Mouse (Mus musculus): Measurements from ENCODE around the gene 2310022A10Rik. TPM values are rescaled to one million over a fixed set of nuclear protein-coding genes. Genes with fewer than 3 reads are reported as not detected.
"Not testable (repeated sequence)": the region's sequence is repeated elsewhere in the genome, so short reads cannot be mapped to it uniquely, and the experiment has no call there.

The 2310022A10Rik gene
- polyA plus RNA-seq, 1 experiment from 2014 or later, result 24.1 TPM

DNA sequence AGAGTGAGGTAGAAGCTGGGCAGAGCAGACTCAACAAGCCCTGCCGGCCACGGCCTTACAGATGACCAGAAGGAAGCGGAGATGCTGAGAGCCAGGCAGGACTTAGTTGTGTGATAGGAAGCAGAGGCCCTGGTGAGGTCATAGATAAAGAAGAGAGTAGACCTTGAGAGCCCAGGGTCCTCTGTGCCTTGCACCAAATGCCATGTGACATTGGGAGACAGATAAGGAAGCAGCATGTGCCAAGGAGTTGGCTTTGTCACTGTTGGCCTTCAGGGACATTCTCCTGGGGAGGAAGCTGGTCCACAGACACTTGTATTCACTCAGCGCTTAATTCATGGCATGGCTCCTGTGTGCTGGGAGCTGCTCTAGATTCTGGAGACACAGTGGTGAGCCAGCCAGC, 56.3 kb downstream of the 2310022A10Rik start:
- ATAC-seq, result no peak
- H3K36me3 ChIP-seq, result peaks cover 10% of the 10 kb centered on the region; the same call in 1 of the 2 replicates
- no peak overlapping the region for H3K9ac ChIP-seq
- no peaks in the 10 kb centered on the region for H3K9me3 ChIP-seq
- no peak overlapping the region for H3K27ac ChIP-seq
- H3K4me1 ChIP-seq (replicated peaks), result peaks cover 20% of the 10 kb centered on the region; the same call in 1 of the 2 replicates
- no peak overlapping the region for H3K4me3 ChIP-seq (replicated peaks)
- WGBS, result 94% methylated on average over 4 of the region's 4 CpGs
- H3K4me2 ChIP-seq (replicated peaks), result no peak overlapping the region
- H3K27me3 ChIP-seq (replicated peaks), result no peaks in the 10 kb centered on the region

DNA sequence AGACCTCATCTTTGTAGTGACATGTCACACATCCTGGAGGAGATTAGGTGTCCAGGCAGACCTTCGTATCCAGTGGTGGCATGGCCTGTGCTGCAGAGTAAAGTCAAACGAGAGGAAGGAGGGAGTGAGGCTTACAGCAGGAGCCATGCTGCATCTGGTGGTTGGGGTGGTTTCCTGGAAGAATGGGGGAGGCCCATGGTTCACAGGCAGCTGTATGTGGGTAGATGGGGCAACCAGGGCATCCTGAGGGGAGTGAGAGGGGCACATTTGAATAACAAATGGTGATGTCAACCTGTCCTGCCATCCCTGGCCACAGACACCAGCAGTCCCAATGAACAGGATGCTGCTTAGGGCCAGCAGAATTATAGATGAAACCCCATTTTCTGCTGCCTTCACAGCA, 56.7 kb downstream of the 2310022A10Rik start:
- H3K27ac ChIP-seq, result no peak overlapping the region
- no peak for ATAC-seq
- H3K9me3 ChIP-seq, result no peaks in the 10 kb centered on the region
- H3K4me1 ChIP-seq (replicated peaks), result peaks cover 18% of the 10 kb centered on the region; the same call in 1 of the 2 replicates
- no peak overlapping the region for H3K9ac ChIP-seq
- WGBS, result 85% methylated on average over 2 of the region's 2 CpGs
- no peaks in the 10 kb centered on the region for H3K27me3 ChIP-seq (replicated peaks)
- no peak overlapping the region for H3K4me2 ChIP-seq (replicated peaks)
- peaks cover 10% of the 10 kb centered on the region; the same call in 1 of the 2 replicates for H3K36me3 ChIP-seq
- H3K4me3 ChIP-seq (replicated peaks), result no peak overlapping the region

DNA sequence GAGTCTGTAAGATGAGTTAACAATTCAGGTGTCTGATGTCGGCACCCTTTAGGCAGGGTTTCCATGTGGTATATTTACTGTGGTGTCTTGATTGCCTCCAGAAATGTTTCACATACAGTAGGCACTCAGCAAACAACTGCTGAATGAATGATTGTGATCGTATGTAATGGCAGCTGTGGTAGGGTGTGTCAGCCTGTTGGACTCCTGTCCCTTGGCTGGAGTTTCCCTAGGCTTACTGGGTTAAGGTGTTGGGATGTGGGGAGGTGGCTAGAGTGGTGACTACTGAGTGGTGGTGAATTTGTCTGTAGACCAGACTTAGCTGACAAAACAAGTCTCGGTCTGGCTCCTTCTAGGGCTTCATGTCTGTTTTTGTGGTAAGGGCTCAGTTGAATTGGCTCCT, 57.3 kb downstream of the 2310022A10Rik start:
- Histone ChIP-seq H3K27me3 (replicated peaks) (no peaks in the 10 kb centered on the region), H3K36me3 (peaks cover 10% of the 10 kb centered on the region; the same call in 1 of the 2 replicates), H3K27ac (no peak overlapping the region), H3K4me2 (replicated peaks) (no peak overlapping the region), H3K9me3 (no peaks in the 10 kb centered on the region), H3K9ac (no peak overlapping the region), H3K4me3 (replicated peaks) (no peak overlapping the region), H3K4me1 (replicated peaks) (peaks cover 13% of the 10 kb centered on the region; the same call in 1 of the 2 replicates)
- WGBS, result 90% methylated on average over 3 of the region's 3 CpGs
- ATAC-seq, result no peak

DNA sequence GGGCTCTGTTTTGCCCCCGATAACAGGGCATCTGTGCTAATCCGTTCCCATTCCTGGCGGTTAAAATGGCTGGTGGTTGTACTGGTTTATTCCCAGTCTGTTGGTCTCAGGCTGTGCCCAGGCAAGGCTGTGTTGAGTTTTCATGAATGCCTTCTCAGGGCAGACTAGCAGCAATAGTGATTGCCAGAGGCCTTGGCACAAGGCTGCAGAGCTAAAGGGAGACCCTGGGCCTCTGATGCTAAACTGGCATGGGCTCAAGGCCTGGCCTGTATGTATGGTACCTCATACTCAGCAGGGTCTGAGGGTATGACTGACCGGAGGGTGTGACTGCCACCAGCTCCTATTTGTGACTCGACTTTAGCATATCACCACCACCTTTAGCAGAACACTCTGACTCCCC, 57.8 kb downstream of the 2310022A10Rik start:
- 93% methylated on average over 5 of the region's 5 CpGs for WGBS
- Histone ChIP-seq H3K27ac (no peak overlapping the region), H3K4me1 (replicated peaks) (peaks cover 8% of the 10 kb centered on the region; the same call in 1 of the 2 replicates), H3K4me2 (replicated peaks) (no peak overlapping the region), H3K9ac (no peak overlapping the region), H3K36me3 (peaks cover 10% of the 10 kb centered on the region; the same call in 1 of the 2 replicates), H3K9me3 (no peaks in the 10 kb centered on the region), H3K4me3 (replicated peaks) (no peak overlapping the region), H3K27me3 (replicated peaks) (no peaks in the 10 kb centered on the region)
- no peak for ATAC-seq

DNA sequence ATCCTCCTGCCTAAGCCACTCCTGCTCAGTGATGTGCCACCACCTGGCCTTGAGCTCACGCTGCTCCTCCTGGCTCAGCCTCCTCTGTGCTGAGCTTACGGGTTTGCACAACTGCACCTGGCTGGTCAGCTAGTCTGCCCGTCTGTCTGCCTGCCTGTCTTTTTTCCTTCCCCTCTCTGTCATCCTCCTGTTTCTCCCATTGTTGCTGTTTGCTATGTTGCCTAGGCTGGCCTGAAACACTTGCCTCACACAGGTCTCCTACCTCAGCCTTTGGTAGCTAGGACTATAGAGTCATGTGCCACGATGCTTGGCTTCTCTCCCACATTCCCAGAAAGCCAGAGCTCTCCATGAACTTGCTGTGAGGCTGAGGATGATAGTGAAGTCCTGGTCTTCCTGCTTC, 59.9 kb downstream of the 2310022A10Rik start:
- Histone ChIP-seq H3K4me2 (replicated peaks) (no peak overlapping the region), H3K27ac (no peak overlapping the region), H3K27me3 (replicated peaks) (no peaks in the 10 kb centered on the region), H3K9ac (no peak overlapping the region), H3K36me3 (peaks cover 31% of the 10 kb centered on the region), H3K9me3 (no peaks in the 10 kb centered on the region), H3K4me1 (replicated peaks) (no peaks in the 10 kb centered on the region), H3K4me3 (replicated peaks) (no peak overlapping the region)
- no peak for ATAC-seq
- WGBS, result 80% methylated on average over 4 of the region's 4 CpGs

DNA sequence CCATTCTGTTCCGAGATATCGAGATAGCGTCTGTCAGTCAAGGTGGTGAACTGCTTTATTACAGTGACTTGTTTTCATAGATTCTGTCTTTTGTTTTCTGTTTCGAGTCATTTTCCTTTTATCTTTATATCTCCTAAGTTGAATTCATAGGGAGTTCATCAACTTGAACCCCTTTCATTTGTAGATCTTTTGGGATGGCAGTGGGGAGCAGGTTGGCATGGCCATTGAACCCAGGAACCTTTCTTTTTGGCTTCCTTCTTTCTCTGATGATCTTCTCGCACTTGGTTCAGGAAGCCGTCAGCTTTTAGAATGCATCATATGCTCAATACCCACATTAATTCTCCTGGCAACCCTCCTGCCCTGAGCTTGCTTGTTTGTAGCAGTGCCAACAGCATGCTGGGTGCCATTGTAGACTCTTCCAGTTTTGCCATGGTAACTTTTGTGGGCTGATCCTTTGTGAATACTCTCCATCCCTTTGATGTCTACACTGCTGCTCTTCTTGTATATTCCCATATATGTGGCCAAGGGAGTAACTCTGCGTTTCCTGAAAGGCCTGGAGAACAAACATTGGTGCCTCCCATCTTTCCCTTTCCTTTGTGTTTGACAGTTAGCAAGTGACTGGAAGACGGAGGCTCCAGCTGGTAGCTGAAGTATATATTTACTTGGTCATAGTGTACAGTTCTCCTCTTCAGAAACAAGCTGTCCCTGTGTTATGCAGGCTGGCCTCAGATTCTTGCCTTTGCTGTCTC, 60.9 kb downstream of the 2310022A10Rik start:
- ATAC-seq, result no peak
- H3K36me3 ChIP-seq, result peaks cover 31% of the 10 kb centered on the region
- H3K4me1 ChIP-seq (replicated peaks), result no peaks in the 10 kb centered on the region
- no peak overlapping the region for H3K27ac ChIP-seq
- H3K9ac ChIP-seq, result no peak overlapping the region
- H3K4me2 ChIP-seq (replicated peaks), result no peak overlapping the region
- no peak overlapping the region for H3K4me3 ChIP-seq (replicated peaks)
- H3K9me3 ChIP-seq, result no peaks in the 10 kb centered on the region
- WGBS, result 83% methylated on average over 8 of the region's 8 CpGs
- no peaks in the 10 kb centered on the region for H3K27me3 ChIP-seq (replicated peaks)

DNA sequence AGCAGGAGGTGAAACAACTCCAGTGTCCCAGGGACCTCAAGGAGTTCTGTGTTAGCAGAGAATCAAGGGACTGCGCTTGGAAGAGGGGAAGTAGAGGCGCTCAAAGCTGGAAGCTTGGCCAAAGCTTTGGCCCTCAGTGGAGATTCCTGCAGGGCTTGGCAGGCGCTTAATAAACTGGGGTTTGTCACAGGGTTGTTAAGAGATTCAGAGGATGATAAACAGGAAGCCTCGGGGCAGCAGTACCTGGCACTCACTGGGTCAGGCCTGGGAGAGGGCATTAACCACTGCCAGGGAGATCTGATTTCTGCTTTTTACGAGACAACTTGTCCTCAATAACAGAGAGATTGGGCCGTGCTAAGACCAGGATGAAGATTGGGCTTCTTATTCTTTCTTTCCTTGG, 68.0 kb downstream of the 2310022A10Rik start:
- WGBS, result 73% methylated on average over 6 of the region's 6 CpGs
- Histone ChIP-seq H3K4me2 (replicated peaks) (no peak overlapping the region), H3K27me3 (replicated peaks) (no peaks in the 10 kb centered on the region), H3K4me3 (replicated peaks) (no peak overlapping the region), H3K9ac (no peak overlapping the region), H3K27ac (no peak overlapping the region), H3K4me1 (replicated peaks) (no peaks in the 10 kb centered on the region), H3K36me3 (peaks cover 35% of the 10 kb centered on the region), H3K9me3 (no peaks in the 10 kb centered on the region)
- ATAC-seq, result no peak

DNA sequence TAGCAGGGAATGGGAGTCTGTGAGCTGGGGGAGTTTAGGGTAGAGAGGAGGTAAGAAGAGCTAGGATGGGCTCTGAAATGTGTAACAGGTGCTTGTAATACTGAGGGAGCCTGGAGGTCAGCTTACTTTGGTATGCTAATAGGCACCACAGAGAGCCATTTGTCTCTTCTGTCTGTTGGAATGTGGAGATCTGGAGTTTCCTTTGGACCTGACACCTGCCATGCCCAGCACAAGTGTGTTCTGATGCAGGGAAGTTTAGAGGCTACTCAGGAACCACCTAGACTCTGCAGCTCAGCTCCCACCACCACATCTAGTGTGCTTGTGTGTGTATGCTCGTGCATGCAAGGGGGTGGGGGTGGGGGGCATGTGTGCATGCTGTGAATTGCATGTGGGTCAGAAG, 69.2 kb downstream of the 2310022A10Rik start:
- Histone ChIP-seq H3K4me1 (replicated peaks) (no peaks in the 10 kb centered on the region), H3K27me3 (replicated peaks) (no peaks in the 10 kb centered on the region), H3K4me3 (replicated peaks) (no peak overlapping the region), H3K9me3 (no peaks in the 10 kb centered on the region), H3K9ac (no peak overlapping the region), H3K36me3 (peaks cover 29% of the 10 kb centered on the region), H3K4me2 (replicated peaks) (no peak overlapping the region), H3K27ac (no peak overlapping the region)
- no peak for ATAC-seq
- 71% methylated on average over 1 of the region's 1 CpGs for WGBS

DNA sequence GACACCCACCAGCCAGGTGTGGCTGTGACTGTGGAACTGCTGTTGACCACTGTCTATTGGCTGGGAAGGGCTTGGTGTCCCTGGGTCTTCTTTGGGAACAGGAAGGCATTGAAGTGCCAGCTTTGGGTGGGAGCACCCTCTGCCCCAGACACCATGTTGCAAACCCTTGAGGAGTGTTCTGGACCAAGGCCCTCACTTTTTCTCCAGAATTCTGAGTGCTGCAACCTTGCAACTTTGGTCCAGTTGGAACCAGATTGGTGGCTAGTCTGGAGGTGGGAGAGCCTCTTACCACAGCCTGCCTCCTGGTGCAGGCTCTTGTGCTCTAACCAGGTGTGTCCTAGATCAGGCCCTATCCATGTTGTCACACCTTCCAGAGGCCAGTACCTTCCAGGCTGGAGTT, 71.9 kb downstream of the 2310022A10Rik start:
- Histone ChIP-seq H3K4me3 (replicated peaks) (no peak overlapping the region), H3K4me2 (replicated peaks) (no peak overlapping the region), H3K9me3 (no peaks in the 10 kb centered on the region), H3K27ac (no peak overlapping the region), H3K36me3 (peaks cover 42% of the 10 kb centered on the region), H3K27me3 (replicated peaks) (no peaks in the 10 kb centered on the region), H3K9ac (no peak overlapping the region), H3K4me1 (replicated peaks) (no peaks in the 10 kb centered on the region)
- no peak for ATAC-seq

DNA sequence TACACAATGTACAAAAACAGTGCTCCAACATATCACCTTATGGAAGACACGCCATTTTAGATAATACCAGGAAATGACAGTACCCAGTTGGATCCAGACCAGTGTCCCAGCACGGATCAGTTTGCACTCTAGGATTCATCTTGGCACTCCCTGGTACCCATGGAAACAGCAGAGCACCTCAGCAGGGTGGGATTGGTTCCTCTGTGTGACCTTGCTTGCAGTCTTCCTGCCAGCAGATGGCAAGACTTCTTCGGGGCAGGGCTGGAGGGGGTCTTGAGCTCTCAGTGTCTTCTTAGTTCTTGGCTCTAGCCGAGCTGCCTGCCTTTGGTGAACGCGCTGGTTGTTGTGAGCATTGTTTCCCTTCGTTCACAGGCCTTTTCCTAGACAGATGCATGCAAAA, 74.7 kb downstream of the 2310022A10Rik start:
- Histone ChIP-seq H3K36me3 (peaks cover 44% of the 10 kb centered on the region), H3K27me3 (replicated peaks) (no peaks in the 10 kb centered on the region), H3K9me3 (no peaks in the 10 kb centered on the region), H3K9ac (no peak overlapping the region), H3K27ac (no peak overlapping the region), H3K4me1 (replicated peaks) (no peaks in the 10 kb centered on the region), H3K4me3 (replicated peaks) (no peak overlapping the region), H3K4me2 (replicated peaks) (no peak overlapping the region)
- ATAC-seq, result no peak
- WGBS, result 89% methylated on average over 7 of the region's 7 CpGs

DNA sequence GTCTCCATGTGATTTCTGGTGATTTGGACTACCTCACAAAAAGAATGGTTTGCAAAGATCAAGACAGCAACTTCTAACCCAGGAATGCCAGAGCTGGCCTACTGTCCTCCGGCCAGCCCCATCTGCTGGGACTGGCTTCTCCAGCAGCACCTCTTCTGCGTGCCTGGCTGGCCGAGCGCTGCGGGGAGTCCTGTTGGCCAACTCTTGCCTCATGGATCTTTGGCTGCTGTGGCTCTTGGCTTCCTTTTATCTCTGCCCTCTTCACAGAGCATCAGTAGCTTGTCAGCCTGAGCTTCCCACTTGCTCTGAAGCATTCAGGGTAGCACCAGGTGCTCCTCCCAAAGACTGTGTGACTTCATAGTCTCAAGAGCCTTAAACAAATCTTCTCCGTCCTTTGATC, 75.2 kb downstream of the 2310022A10Rik start:
- Histone ChIP-seq H3K4me3 (replicated peaks) (no peak overlapping the region), H3K27me3 (replicated peaks) (no peaks in the 10 kb centered on the region), H3K27ac (no peak overlapping the region), H3K36me3 (peaks cover 49% of the 10 kb centered on the region), H3K9me3 (no peaks in the 10 kb centered on the region), H3K4me2 (replicated peaks) (no peak overlapping the region), H3K9ac (no peak overlapping the region), H3K4me1 (replicated peaks) (no peaks in the 10 kb centered on the region)
- WGBS, result 94% methylated on average over 6 of the region's 6 CpGs
- ATAC-seq, result no peak

DNA sequence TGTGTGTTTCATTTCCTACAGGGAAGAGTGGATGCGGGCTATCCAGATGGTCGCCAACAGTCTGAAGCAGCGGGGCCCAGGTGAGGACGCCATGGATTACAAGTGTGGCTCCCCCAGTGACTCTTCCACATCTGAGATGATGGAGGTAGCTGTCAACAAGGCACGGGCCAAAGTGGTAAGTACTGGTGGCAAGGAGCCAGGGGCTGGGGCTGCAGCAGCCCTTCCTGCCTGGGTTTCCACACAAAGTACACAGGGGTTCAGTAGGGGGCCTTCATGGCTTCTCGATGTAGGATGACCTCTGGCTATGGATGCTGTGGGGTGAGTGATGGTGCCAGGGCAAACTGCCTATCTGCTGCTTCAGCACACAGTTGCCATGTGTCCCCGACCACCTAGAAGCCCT, 75.8 kb downstream of the 2310022A10Rik start:
- not testable (repeated sequence) for ATAC-seq
- 94% methylated on average over 7 of the region's 7 CpGs for WGBS
- peaks cover 48% of the 10 kb centered on the region for H3K36me3 ChIP-seq

DNA sequence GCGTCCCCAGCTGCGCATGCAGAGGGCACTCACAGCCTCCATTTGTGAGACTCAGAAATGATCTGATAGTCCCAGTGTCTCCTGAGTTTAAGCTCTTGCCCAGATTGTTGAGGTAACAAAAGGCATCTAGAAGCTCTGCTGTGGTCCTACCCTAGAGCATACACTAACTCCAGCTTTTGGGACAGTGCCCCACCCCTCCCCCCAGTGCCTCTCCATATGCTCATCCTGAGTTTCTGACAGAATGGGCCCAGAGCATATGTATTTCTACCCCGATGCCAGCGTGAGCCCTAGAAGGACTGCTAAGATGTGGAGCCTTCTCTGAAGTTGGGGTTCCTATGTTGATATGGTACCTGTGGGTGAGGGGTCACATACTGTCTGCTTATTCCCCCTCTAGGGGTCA, 78.4 kb downstream of the 2310022A10Rik start:
- ATAC-seq, result no peak
- H3K4me1 ChIP-seq (replicated peaks), result no peaks in the 10 kb centered on the region
- H3K36me3 ChIP-seq, result peaks cover 52% of the 10 kb centered on the region
- H3K27ac ChIP-seq, result no peak overlapping the region
- no peak overlapping the region for H3K4me2 ChIP-seq (replicated peaks)
- H3K4me3 ChIP-seq (replicated peaks), result no peak overlapping the region
- H3K9ac ChIP-seq, result no peak overlapping the region
- H3K27me3 ChIP-seq (replicated peaks), result no peaks in the 10 kb centered on the region
- no peaks in the 10 kb centered on the region for H3K9me3 ChIP-seq
- WGBS, result 97% methylated on average over 4 of the region's 4 CpGs

More for the DNA sequence above, 75.8 kb downstream of the 2310022A10Rik start:
- not testable (repeated sequence) for H3K9me3 ChIP-seq; H3K27ac ChIP-seq; H3K4me1 ChIP-seq (replicated peaks); H3K4me3 ChIP-seq (replicated peaks); H3K4me2 ChIP-seq (replicated peaks); H3K27me3 ChIP-seq (replicated peaks); H3K9ac ChIP-seq
